Mouse (Mus musculus): ENCODE data around the gene Gm3285. TPM values are rescaled to one million over a fixed set of nuclear protein-coding genes. Genes with fewer than 3 reads are reported as not detected.
A peak's percentile ranks its signal among the peaks of the same experiment; 100 is the strongest.

Gene Gm3285
- polyA plus RNA-seq, 1 experiment from 2014 or later: not detected

GRCm38 (mm10) chr10:77846961-77847360 lies 14.8 kb upstream of the Gm3285 start:
- H3K9me3 ChIP-seq (replicated peaks; ENCODE audit: control insufficient read depth, low read length): peaks cover 12% of the 10 kb centered on the region

GRCm38 (mm10) chr10:77847538-77847937 lies 14.2 kb upstream of the Gm3285 start:
- 79% methylated on average over 2 of the region's 2 CpGs for WGBS
- H3K27ac ChIP-seq (ENCODE audit: low read length): no peak overlapping the region

More at GRCm38 (mm10) chr10:77846961-77847360, 14.8 kb upstream of the Gm3285 start:
- H3K9ac ChIP-seq (ENCODE audit: low read length): no peak overlapping the region
- WGBS: 21% methylated on average over 2 of the region's 2 CpGs
- no peak for ATAC-seq (replicated peaks; ENCODE audit: extremely low read depth, insufficient read depth, low FRiP score)
- H3K27ac ChIP-seq (ENCODE audit: low read length): no peak overlapping the region
- H3K4me2 ChIP-seq (ENCODE audit: low read depth, low read length): no peak overlapping the region
- no peaks in the 10 kb centered on the region for H3K4me1 ChIP-seq (ENCODE audit: control insufficient read depth, insufficient read depth, low read length)
- no peaks in the 10 kb centered on the region for H3K27me3 ChIP-seq (ENCODE audit: control insufficient read depth, insufficient read depth, low read length)
- no peaks in the 10 kb centered on the region; the same call in 1 of the 2 replicates for H3K36me3 ChIP-seq (ENCODE audit: control insufficient read depth, insufficient read depth)
- H3K4me3 ChIP-seq (ENCODE audit: low read length): no peak overlapping the region

GRCm38 (mm10) chr10:77852559-77852958 lies 9.2 kb upstream of the Gm3285 start, which contains the start of gene Gm10318:
TSS of gene Gm10318 (plus strand) at chr10:77852859.
- Histone ChIP-seq H3K9ac (ENCODE audit: low read length) (no peak within 1 kb of the TSS), H3K4me3 (ENCODE audit: low read length) (no peak within 1 kb of the TSS), H3K9me3 (replicated peaks; ENCODE audit: control insufficient read depth, low read length) (no peaks in the 10 kb centered on the region), H3K27ac (ENCODE audit: low read length) (no peak within 1 kb of the TSS), H3K27me3 (ENCODE audit: control insufficient read depth, insufficient read depth, low read length) (no peaks in the 10 kb centered on the region), H3K36me3 (ENCODE audit: control insufficient read depth, insufficient read depth) (no peaks in the 10 kb centered on the region), H3K4me2 (ENCODE audit: low read depth, low read length) (no peak within 1 kb of the TSS), H3K4me1 (ENCODE audit: control insufficient read depth, insufficient read depth, low read length) (no peaks in the 10 kb centered on the region)
- no peak for ATAC-seq (replicated peaks; ENCODE audit: extremely low read depth, insufficient read depth, low FRiP score)
- 61% methylated on average over 9 of the region's 9 CpGs for WGBS

More at GRCm38 (mm10) chr10:77847538-77847937, 14.2 kb upstream of the Gm3285 start:
- no peak for ATAC-seq (replicated peaks; ENCODE audit: extremely low read depth, insufficient read depth, low FRiP score)
- H3K36me3 ChIP-seq (ENCODE audit: control insufficient read depth, insufficient read depth): no peaks in the 10 kb centered on the region; the same call in 1 of the 2 replicates
- peaks cover 12% of the 10 kb centered on the region for H3K9me3 ChIP-seq (replicated peaks; ENCODE audit: control insufficient read depth, low read length)
- H3K9ac ChIP-seq (ENCODE audit: low read length): no peak overlapping the region
- H3K4me1 ChIP-seq (ENCODE audit: control insufficient read depth, insufficient read depth, low read length): no peaks in the 10 kb centered on the region
- no peak overlapping the region for H3K4me2 ChIP-seq (ENCODE audit: low read depth, low read length)
- H3K27me3 ChIP-seq (ENCODE audit: control insufficient read depth, insufficient read depth, low read length): no peaks in the 10 kb centered on the region
- H3K4me3 ChIP-seq (ENCODE audit: low read length): no peak overlapping the region

GRCm38 (mm10) chr10:77864067-77864761 lies 2.4 kb downstream of the Gm3285 start:
- Histone ChIP-seq H3K27me3 (ENCODE audit: control insufficient read depth, insufficient read depth, low read length) (no peaks in the 10 kb centered on the region), H3K4me1 (ENCODE audit: control insufficient read depth, insufficient read depth, low read length) (no peaks in the 10 kb centered on the region), H3K9ac (ENCODE audit: low read length) (no peak overlapping the region), H3K9me3 (replicated peaks; ENCODE audit: control insufficient read depth, low read length) (no peaks in the 10 kb centered on the region), H3K36me3 (ENCODE audit: control insufficient read depth, insufficient read depth) (no peaks in the 10 kb centered on the region), H3K4me3 (ENCODE audit: low read length) (no peak overlapping the region), H3K27ac (ENCODE audit: low read length) (no peak overlapping the region), H3K4me2 (ENCODE audit: low read depth, low read length) (peak overlapping the region; percentile 39)
- 31% methylated on average over 14 of the region's 14 CpGs for WGBS
- ATAC-seq (replicated peaks; ENCODE audit: extremely low read depth, insufficient read depth, low FRiP score): peak; percentile 49; the same call in 1 of the 2 replicates

- H3K27me3 ChIP-seq (ENCODE audit: control insufficient read depth, insufficient read depth, low read length): no peaks in the 10 kb centered on the region
- H3K27ac ChIP-seq (ENCODE audit: low read length): no peak overlapping the region
- no peaks in the 10 kb centered on the region for H3K4me1 ChIP-seq (ENCODE audit: control insufficient read depth, insufficient read depth, low read length)
- no peak overlapping the region for H3K9ac ChIP-seq (ENCODE audit: low read length)
- no peaks in the 10 kb centered on the region for H3K9me3 ChIP-seq (replicated peaks; ENCODE audit: control insufficient read depth, low read length)
- WGBS: 31% methylated on average over 11 of the region's 11 CpGs
- H3K4me2 ChIP-seq (ENCODE audit: low read depth, low read length): peak overlapping the region; percentile 39
- H3K4me3 ChIP-seq (ENCODE audit: low read length): no peak overlapping the region
- H3K36me3 ChIP-seq (ENCODE audit: control insufficient read depth, insufficient read depth): no peaks in the 10 kb centered on the region
- no peak for ATAC-seq (replicated peaks; ENCODE audit: extremely low read depth, insufficient read depth, low FRiP score)
These were observed 3.0 kb downstream of the Gm3285 start for GRCm38 (mm10) chr10:77864762-77865143.

GRCm38 (mm10) chr10:77867546-77867945 lies 5.8 kb downstream of the Gm3285 start:
- no peak overlapping the region for H3K4me3 ChIP-seq (ENCODE audit: low read length)
- no peaks in the 10 kb centered on the region for H3K27me3 ChIP-seq (ENCODE audit: control insufficient read depth, insufficient read depth, low read length)
- no peak overlapping the region for H3K4me2 ChIP-seq (ENCODE audit: low read depth, low read length)
- H3K9ac ChIP-seq (ENCODE audit: low read length): no peak overlapping the region
- ATAC-seq (replicated peaks; ENCODE audit: extremely low read depth, insufficient read depth, low FRiP score): no peak
- no peaks in the 10 kb centered on the region for H3K9me3 ChIP-seq (replicated peaks; ENCODE audit: control insufficient read depth, low read length)
- no peaks in the 10 kb centered on the region for H3K4me1 ChIP-seq (ENCODE audit: control insufficient read depth, insufficient read depth, low read length)
- no peak overlapping the region for H3K27ac ChIP-seq (ENCODE audit: low read length)
- WGBS: 5% methylated on average over 1 of the region's 1 CpGs
- no peaks in the 10 kb centered on the region for H3K36me3 ChIP-seq (ENCODE audit: control insufficient read depth, insufficient read depth)

GRCm38 (mm10) chr10:77869651-77870050 lies 7.9 kb downstream of the Gm3285 start:
- WGBS: 68% methylated on average over 7 of the region's 7 CpGs
- ATAC-seq (replicated peaks; ENCODE audit: extremely low read depth, insufficient read depth, low FRiP score): no peak

GRCm38 (mm10) chr10:77878985-77879384 lies 17.2 kb downstream of the Gm3285 start:
- Histone ChIP-seq H3K27me3 (ENCODE audit: control insufficient read depth, insufficient read depth, low read length) (no peaks in the 10 kb centered on the region), H3K27ac (ENCODE audit: low read length) (no peak overlapping the region), H3K4me1 (ENCODE audit: control insufficient read depth, insufficient read depth, low read length) (no peaks in the 10 kb centered on the region), H3K36me3 (ENCODE audit: control insufficient read depth, insufficient read depth) (no peaks in the 10 kb centered on the region), H3K4me3 (ENCODE audit: low read length) (no peak overlapping the region), H3K9ac (ENCODE audit: low read length) (no peak overlapping the region), H3K4me2 (ENCODE audit: low read depth, low read length) (no peak overlapping the region), H3K9me3 (replicated peaks; ENCODE audit: control insufficient read depth, low read length) (no peaks in the 10 kb centered on the region)
- ATAC-seq (replicated peaks; ENCODE audit: extremely low read depth, insufficient read depth, low FRiP score): no peak
- 58% methylated on average over 6 of the region's 6 CpGs for WGBS

More at GRCm38 (mm10) chr10:77869651-77870050, 7.9 kb downstream of the Gm3285 start:
- Histone ChIP-seq H3K4me1 (ENCODE audit: control insufficient read depth, insufficient read depth, low read length) (no peaks in the 10 kb centered on the region), H3K27ac (ENCODE audit: low read length) (no peak overlapping the region), H3K9ac (ENCODE audit: low read length) (no peak overlapping the region), H3K27me3 (ENCODE audit: control insufficient read depth, insufficient read depth, low read length) (no peaks in the 10 kb centered on the region), H3K36me3 (ENCODE audit: control insufficient read depth, insufficient read depth) (no peaks in the 10 kb centered on the region), H3K9me3 (replicated peaks; ENCODE audit: control insufficient read depth, low read length) (no peaks in the 10 kb centered on the region), H3K4me3 (ENCODE audit: low read length) (no peak overlapping the region), H3K4me2 (ENCODE audit: low read depth, low read length) (no peak overlapping the region)

- Histone ChIP-seq H3K9me3 (replicated peaks; ENCODE audit: control insufficient read depth, low read length) (no peaks in the 10 kb centered on the region), H3K36me3 (ENCODE audit: control insufficient read depth, insufficient read depth) (no peaks in the 10 kb centered on the region), H3K4me2 (ENCODE audit: low read depth, low read length) (no peak overlapping the region), H3K27ac (ENCODE audit: low read length) (no peak overlapping the region), H3K4me3 (ENCODE audit: low read length) (no peak overlapping the region), H3K9ac (ENCODE audit: low read length) (no peak overlapping the region), H3K27me3 (ENCODE audit: control insufficient read depth, insufficient read depth, low read length) (no peaks in the 10 kb centered on the region), H3K4me1 (ENCODE audit: control insufficient read depth, insufficient read depth, low read length) (no peaks in the 10 kb centered on the region)
- no peak for ATAC-seq (replicated peaks; ENCODE audit: extremely low read depth, insufficient read depth, low FRiP score)
- 47% methylated on average over 3 of the region's 3 CpGs for WGBS
These were observed 18.5 kb downstream of the Gm3285 start for GRCm38 (mm10) chr10:77880305-77880704.

Data from heart, embryonic 16.5 days (tissue).